Mouse (Mus musculus) neural tube, embryonic 10.5 days (tissue): ENCODE measurements around the gene Vmn1r75.

ENCODE experiments used
- DNase-seq: peaks from one replicate; pipeline ENCODE4 v3.0.0-alpha.2; 2017; ENCODE audit warnings: low spot score; ENCODE audit errors: extremely low spot score

The Vmn1r75 gene

DNA sequence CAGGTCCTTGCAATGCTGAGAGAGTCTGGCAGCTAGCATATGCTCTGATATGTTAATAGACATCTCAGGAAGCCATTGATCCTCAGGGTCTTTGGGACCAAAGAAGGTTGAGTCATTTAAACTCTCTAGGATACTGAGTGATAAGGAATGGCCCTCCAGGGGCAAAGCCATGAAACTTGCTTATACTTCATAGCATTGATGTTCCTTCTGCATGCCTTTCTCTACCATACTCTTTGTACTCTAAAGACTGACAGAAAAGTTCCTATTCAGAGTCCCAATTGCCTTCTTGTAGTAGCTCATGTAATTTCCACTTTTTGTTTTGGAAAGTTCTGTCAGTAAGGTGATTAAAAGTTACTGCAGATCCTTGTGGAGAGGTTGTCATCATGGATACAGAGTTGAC is at the start of gene Vmn1r75:
TSS of gene Vmn1r75 (plus strand) at position 301 of the 400 bp plus-strand sequence.
- no peak for DNase-seq

DNA sequence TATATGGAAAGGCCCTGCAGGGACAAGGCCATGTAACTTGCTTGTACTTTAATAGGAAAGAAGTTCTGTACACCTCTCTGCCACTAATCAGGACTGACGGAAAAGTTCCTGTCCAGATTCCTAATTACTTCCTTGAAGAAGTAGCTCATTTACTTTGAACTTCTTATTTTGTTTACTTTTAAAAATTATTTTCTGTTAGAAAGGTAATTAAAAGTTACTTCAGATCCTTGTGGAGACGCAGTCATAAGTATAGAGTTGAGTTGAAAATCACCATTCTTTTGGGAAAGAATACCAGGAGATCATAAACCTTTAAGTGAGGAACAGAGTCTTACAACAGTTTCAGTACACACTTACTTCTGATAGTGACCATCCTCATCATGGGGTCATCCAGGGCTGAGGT is 40.8 kb upstream of the Vmn1r75 start, which contains the start of gene Vmn1r74:
TSS of gene Vmn1r74 (plus strand) at position 301 of the 400 bp plus-strand sequence.
- DNase-seq, result no peak
